Mouse (Mus musculus): ENCODE measurements around the gene Ptprcap.
"Not testable (repeated sequence)": the region's sequence is repeated elsewhere in the genome, so short reads cannot be mapped to it uniquely, and the experiment has no call there.

- TF ChIP-seq CTCF (IDR thresholded peaks at IDR 0.05; ENCODE audit: borderline replicate concordance, control insufficient read depth, extremely low read depth, insufficient read depth, low read length, poor library complexity); POLR2A (IDR thresholded peaks at IDR 0.05; ENCODE audit: control insufficient read depth, extremely low read depth, insufficient read depth, low read length, poor library complexity): not testable (repeated sequence)
Observed at GRCm38 (mm10) chr19:4135229-4135962, 18.0 kb upstream of the Ptprcap start.

Measured in thymus, adult 2 months (tissue).